Mouse (Mus musculus): ENCODE results near the gene Iyd. TPM values are rescaled to one million over a fixed set of nuclear protein-coding genes. Genes with fewer than 3 reads are reported as not detected.

Gene Iyd
- 0.10 and 0.21 TPM in 2 replicates for polyA plus RNA-seq (2012; rRNA removed)

GRCm38 (mm10) chr10:3540003-3540827 is at the start of gene Iyd:
Gene Iyd, plus strand, starts transcription at chr10:3540240.

Other genes starting within 250 kb of the Iyd start
- 2.0 and 4.2 TPM in 2 replicates for gene Ppp1r14c, start 174.2 kb upstream of the Iyd start, polyA plus RNA-seq (2012; rRNA removed)
- gene Plekhg1, start 200.1 kb downstream of the Iyd start, polyA plus RNA-seq (2012; rRNA removed): 5.7 and 6.6 TPM in 2 replicates